Mouse (Mus musculus) hematopoietic stem cell, adult 5-6 weeks (primary cell): ENCODE measurements around the gene Gm5617. TPM values are rescaled to one million over a fixed set of nuclear protein-coding genes. Genes with fewer than 3 reads are reported as not detected.
"Not testable (repeated sequence)": the region's sequence is repeated elsewhere in the genome, so short reads cannot be mapped to it uniquely, and the experiment has no call there.

ENCODE experiments used
- ATAC-seq, 2 experiments: fragments of 125-278 bp in 1 of 2; replicated peaks in 1 of 2; 2 replicates each; pipeline ENCODE4 v1.8.0; 2016 to 2017; ENCODE audit warnings: inconsistent platforms in 2 of 2, mild to moderate bottlenecking in 2 of 2, moderate number of reproducible peaks in 2 of 2, low read depth in 1 of 2, moderate TSS enrichment in 1 of 2; ENCODE audit not compliant: low FRiP score in 2 of 2, poor library complexity in 2 of 2, severe bottlenecking in 2 of 2, insufficient read depth in 1 of 2, low TSS enrichment in 1 of 2
- total RNA-seq: library from RNA; stranded (forward); fragments of 172-1452, 232-1000 nt; gene quantifications from 2 replicates; pipeline ENCODE4 v1.2.3, GENCODE M21; 2017

The Gm5617 gene
- total RNA-seq, 1 experiment from 2014 or later, result 6.4 TPM

- ATAC-seq, result peak in 1 of 2 experiments; percentile 35; a peak in 1 of 4 replicates
Measured at GRCm38 (mm10) chr9:48536414-48536813, 41.2 kb downstream of the Gm5617 start.

DNA sequence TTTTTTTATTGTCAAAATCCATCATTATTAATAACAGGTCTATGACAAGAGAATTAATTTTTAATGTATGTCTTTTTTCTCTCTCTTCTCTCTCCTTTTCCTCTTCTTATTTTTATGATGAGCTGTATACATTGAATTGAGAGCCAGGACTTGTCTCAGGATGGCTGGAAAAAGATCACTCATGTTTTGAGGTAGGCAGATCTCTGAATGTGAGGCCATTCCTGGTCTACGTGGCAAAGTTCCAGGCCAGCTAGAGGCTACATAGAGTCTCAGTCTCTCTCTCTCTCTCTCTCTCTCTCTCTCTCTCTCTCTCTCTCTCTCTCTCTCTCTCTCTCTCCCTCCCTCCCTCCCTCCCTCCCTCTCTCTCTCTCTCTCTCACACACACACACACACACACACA, 42.4 kb downstream of the Gm5617 start:
- ATAC-seq, result not testable (repeated sequence)

DNA sequence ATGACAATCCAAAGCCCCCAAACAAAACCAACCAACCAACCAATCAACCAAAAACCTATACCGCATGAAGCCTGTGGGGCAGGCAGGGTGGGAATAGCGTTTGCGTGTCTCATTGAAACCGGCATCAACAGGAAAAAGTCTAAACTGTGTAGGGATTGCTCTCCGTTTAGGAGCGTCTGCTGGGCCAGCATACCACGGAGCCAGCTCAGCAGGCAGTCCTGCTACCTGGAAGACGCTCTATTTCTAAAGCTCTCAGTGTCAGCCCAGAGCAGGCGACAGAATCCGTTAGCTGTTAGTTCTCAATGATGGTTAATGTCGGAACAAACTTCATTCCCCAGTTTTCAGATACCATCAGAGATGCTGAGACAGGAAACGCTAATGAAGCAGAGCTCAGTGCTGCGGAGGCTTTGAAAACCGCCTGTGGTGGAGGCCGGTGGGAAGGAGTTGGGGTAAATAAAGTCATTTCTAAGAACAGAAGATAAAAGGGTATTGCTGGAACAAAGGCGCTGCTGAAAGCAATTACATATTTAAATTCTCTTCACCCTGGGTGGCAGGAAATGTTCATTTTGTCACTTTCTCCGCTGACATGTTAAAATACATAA, 42.9 kb downstream of the Gm5617 start:
- peak in 1 of 2 experiments; percentile 32; a peak in 1 of 4 replicates for ATAC-seq

GRCm38 (mm10) chr9:48538688-48539087, 43.4 kb downstream of the Gm5617 start:
- no peak for ATAC-seq

Other genes starting within 250 kb of the Gm5617 start
- 2.0 and 20.6 TPM in 2 replicates for gene Nxpe2, start 142.0 kb upstream of the Gm5617 start, total RNA-seq
- 73.2 and 150 TPM in 2 replicates for gene Rexo2, start 14.8 kb upstream of the Gm5617 start, total RNA-seq
- gene Rbm7, start 143 bp upstream of the Gm5617 start, total RNA-seq, result 115 and 125 TPM in 2 replicates
- gene Nnmt, start 109.7 kb downstream of the Gm5617 start, total RNA-seq, result not detected in 2 replicates